Mouse (Mus musculus) embryonic facial prominence, embryonic 10.5 days (tissue): ENCODE results near the gene Six4. TPM values are rescaled to one million over a fixed set of nuclear protein-coding genes. Genes with fewer than 3 reads are reported as not detected.
"Not testable (repeated sequence)": the region's sequence is repeated elsewhere in the genome, so short reads cannot be mapped to it uniquely, and the experiment has no call there.

Experiments
- DNase-seq: peaks from one replicate; pipeline ENCODE4 v3.0.0-alpha.2; 2017; ENCODE audit warnings: low spot score
- H3K27ac ChIP-seq: fragments of 300-500 bp; sonication (generic); replicated peaks from 2 replicates; pipeline ENCODE4 v1.5.1; 2016; ENCODE audit warnings: mild to moderate bottlenecking
- H3K27me3 ChIP-seq: fragments of 300-500 bp; sonication (generic); replicated peaks from 2 replicates; pipeline ENCODE4 v1.6.1; 2016; ENCODE audit warnings: low read depth, mild to moderate bottlenecking; ENCODE audit not compliant: poor library complexity, severe bottlenecking
- H3K36me3 ChIP-seq: fragments of 300-500 bp; sonication (generic); replicated peaks from 2 replicates; pipeline ENCODE4 v1.6.1; 2016; ENCODE audit warnings: mild to moderate bottlenecking, moderate library complexity
- H3K4me1 ChIP-seq: fragments of 300-500 bp; sonication (generic); 2 replicates; pipeline ENCODE4 v1.6.1; 2016
- H3K4me3 ChIP-seq: fragments of 300-500 bp; sonication (generic); 2 replicates; pipeline ENCODE4 v1.5.1; 2016; ENCODE audit warnings: mild to moderate bottlenecking, moderate library complexity
- H3K9me3 ChIP-seq: fragments of 300-500 bp; sonication (generic); 2 replicates; pipeline ENCODE4 v1.6.1; 2016; ENCODE audit warnings: mild to moderate bottlenecking
- WGBS: fragments of 180-500 bp; shearing (Covaris S2); methylation state at CpG from one replicate; pipeline ENCODE4 v1.1.7; 2016; 5-methylcytosine and 5-hydroxymethylcytosine counted together
- polyA plus RNA-seq: library from polyadenylated mRNA; unstranded; fragments of >200 nt; fragmentation: Nextera tagmentation; extraction: Ambion mirVana; gene quantifications from 2 replicates; pipeline ENCODE4 v1.2.1, GENCODE M21; 2016

Six4 gene
- polyA plus RNA-seq, 1 experiment from 2014 or later = 16.4 TPM

- H3K4me3 ChIP-seq = no peak overlapping the region
- 80% methylated on average over 4 of the region's 4 CpGs for WGBS
- no peaks in the 10 kb centered on the region for H3K27me3 ChIP-seq
- H3K9me3 ChIP-seq = no peaks in the 10 kb centered on the region
- no peak overlapping the region for H3K27ac ChIP-seq
- H3K36me3 ChIP-seq = no peaks in the 10 kb centered on the region
- no peaks in the 10 kb centered on the region for H3K4me1 ChIP-seq
- DNase-seq = no peak
These were observed 29.5 kb downstream of the Six4 start for GRCm38 (mm10) chr12:73083773-73084172.

- not testable (repeated sequence) for H3K27me3 ChIP-seq, H3K9me3 ChIP-seq, H3K36me3 ChIP-seq, H3K4me1 ChIP-seq, DNase-seq, H3K27ac ChIP-seq, H3K4me3 ChIP-seq
- 90% methylated on average over 4 of the region's 4 CpGs for whole genome bisulfite sequencing
These were observed 31.4 kb downstream of the Six4 start for GRCm38 (mm10) chr12:73081828-73082227.

GRCm38 (mm10) chr12:73060805-73061410 lies 52.3 kb downstream of the Six4 start:
- H3K36me3 ChIP-seq = no peaks in the 10 kb centered on the region
- H3K27ac ChIP-seq = no peak overlapping the region
- WGBS = 51% methylated on average over 9 of the region's 9 CpGs
- no peaks in the 10 kb centered on the region for H3K9me3 ChIP-seq
- no peak overlapping the region for H3K4me3 ChIP-seq
- no peak for DNase-seq
- H3K27me3 ChIP-seq = peaks cover 11% of the 10 kb centered on the region
- peaks cover 20% of the 10 kb centered on the region for H3K4me1 ChIP-seq

- Histone ChIP-seq H3K4me3 (no peak overlapping the region), H3K27ac (no peak overlapping the region), H3K4me1 (peaks cover 54% of the 10 kb centered on the region), H3K9me3 (no peaks in the 10 kb centered on the region), H3K27me3 (peaks cover 44% of the 10 kb centered on the region), H3K36me3 (no peaks in the 10 kb centered on the region)
- no peak for DNase-seq
- 91% methylated on average over 6 of the region's 6 CpGs for WGBS
These were observed 55.8 kb downstream of the Six4 start for GRCm38 (mm10) chr12:73057492-73057891.

- Histone ChIP-seq H3K27ac (no peak overlapping the region), H3K27me3 (peaks cover 64% of the 10 kb centered on the region), H3K4me1 (peaks cover 66% of the 10 kb centered on the region), H3K9me3 (no peaks in the 10 kb centered on the region), H3K4me3 (no peak overlapping the region; the same call in 1 of the 2 replicates), H3K36me3 (no peaks in the 10 kb centered on the region)
- 5% methylated on average over 5 of the region's 5 CpGs for WGBS
- DNase-seq = peak; percentile 70
These were observed 57.8 kb downstream of the Six4 start for GRCm38 (mm10) chr12:73055451-73055850.

GRCm38 (mm10) chr12:73054576-73055185 lies 58.6 kb downstream of the Six4 start:
- peak; percentile 72 for DNase-seq
- peaks cover 74% of the 10 kb centered on the region for H3K4me1 ChIP-seq
- H3K36me3 ChIP-seq = no peaks in the 10 kb centered on the region
- WGBS = 5% methylated on average over 15 of the region's 15 CpGs
- H3K9me3 ChIP-seq = no peaks in the 10 kb centered on the region
- peaks cover 72% of the 10 kb centered on the region for H3K27me3 ChIP-seq
- peak overlapping the region; percentile 91; the same call in 1 of the 2 replicates for H3K27ac ChIP-seq
- H3K4me3 ChIP-seq = peak overlapping the region; percentile 68

- Histone ChIP-seq H3K4me1 (peaks cover 83% of the 10 kb centered on the region), H3K4me3 (peak within 1 kb of the TSS; percentile 68), H3K27ac (peak within 1 kb of the TSS; percentile 91), H3K9me3 (no peaks in the 10 kb centered on the region), H3K27me3 (peaks cover 81% of the 10 kb centered on the region), H3K36me3 (no peaks in the 10 kb centered on the region)
- peak; percentile 92 for DNase-seq
- under 1% methylated on average over 42 of the region's 42 CpGs for WGBS
These were observed 59.5 kb downstream of the Six4 start, which contains the start of gene Six1 for GRCm38 (mm10) chr12:73053668-73054241. TSS of gene Six1 (minus strand) at chr12:73053887.

- H3K9me3 ChIP-seq = no peaks in the 10 kb centered on the region
- peak; percentile 69 for DNase-seq
- under 1% methylated on average over 34 of the region's 34 CpGs for whole genome bisulfite sequencing
- H3K4me3 ChIP-seq = peak overlapping the region; percentile 68
- H3K4me1 ChIP-seq = peaks cover 91% of the 10 kb centered on the region
- H3K36me3 ChIP-seq = no peaks in the 10 kb centered on the region
- H3K27me3 ChIP-seq = peaks cover 89% of the 10 kb centered on the region
- H3K27ac ChIP-seq = peak overlapping the region; percentile 91
These were observed 60.3 kb downstream of the Six4 start for GRCm38 (mm10) chr12:73052651-73053591.

- DNase-seq = peak; percentile 89
- Histone ChIP-seq H3K27me3 (peaks cover 97% of the 10 kb centered on the region), H3K4me1 (peaks cover 97% of the 10 kb centered on the region), H3K27ac (peak overlapping the region; percentile 91), H3K4me3 (peak overlapping the region; percentile 68), H3K36me3 (no peaks in the 10 kb centered on the region), H3K9me3 (no peaks in the 10 kb centered on the region)
- WGBS = under 1% methylated on average over 19 of the region's 19 CpGs
These were observed 61.1 kb downstream of the Six4 start for GRCm38 (mm10) chr12:73052036-73052650.

- peaks cover 99% of the 10 kb centered on the region for H3K27me3 ChIP-seq
- peak; percentile 73 for DNase-seq
- no peaks in the 10 kb centered on the region for H3K36me3 ChIP-seq
- H3K4me1 ChIP-seq = peaks cover 98% of the 10 kb centered on the region
- no peaks in the 10 kb centered on the region for H3K9me3 ChIP-seq
- WGBS = 1% methylated on average over 15 of the region's 15 CpGs
- peak overlapping the region; percentile 82 for H3K27ac ChIP-seq
- peak overlapping the region; percentile 68 for H3K4me3 ChIP-seq
These were observed 62.3 kb downstream of the Six4 start for GRCm38 (mm10) chr12:73050811-73051580.

- peaks cover 99% of the 10 kb centered on the region for H3K27me3 ChIP-seq
- no peaks in the 10 kb centered on the region for H3K36me3 ChIP-seq
- WGBS = 1% methylated on average over 13 of the region's 13 CpGs
- H3K27ac ChIP-seq = peak overlapping the region; percentile 82
- H3K4me3 ChIP-seq = peak overlapping the region; percentile 68
- peaks cover 97% of the 10 kb centered on the region for H3K4me1 ChIP-seq
- DNase-seq = peak; percentile 71
- H3K9me3 ChIP-seq = no peaks in the 10 kb centered on the region
These were observed 63.0 kb downstream of the Six4 start for GRCm38 (mm10) chr12:73050305-73050704.
